Mouse (Mus musculus) B cell, adult 2 months (primary cell): ENCODE measurements around the gene Gdap2.
A peak's percentile ranks its signal among the peaks of the same experiment; 100 is the strongest.

Experiments
- DNase-seq, 2 experiments: peaks; one replicate each; pipeline ENCODE4 v3.0.0; 2022

The Gdap2 gene

DNA sequence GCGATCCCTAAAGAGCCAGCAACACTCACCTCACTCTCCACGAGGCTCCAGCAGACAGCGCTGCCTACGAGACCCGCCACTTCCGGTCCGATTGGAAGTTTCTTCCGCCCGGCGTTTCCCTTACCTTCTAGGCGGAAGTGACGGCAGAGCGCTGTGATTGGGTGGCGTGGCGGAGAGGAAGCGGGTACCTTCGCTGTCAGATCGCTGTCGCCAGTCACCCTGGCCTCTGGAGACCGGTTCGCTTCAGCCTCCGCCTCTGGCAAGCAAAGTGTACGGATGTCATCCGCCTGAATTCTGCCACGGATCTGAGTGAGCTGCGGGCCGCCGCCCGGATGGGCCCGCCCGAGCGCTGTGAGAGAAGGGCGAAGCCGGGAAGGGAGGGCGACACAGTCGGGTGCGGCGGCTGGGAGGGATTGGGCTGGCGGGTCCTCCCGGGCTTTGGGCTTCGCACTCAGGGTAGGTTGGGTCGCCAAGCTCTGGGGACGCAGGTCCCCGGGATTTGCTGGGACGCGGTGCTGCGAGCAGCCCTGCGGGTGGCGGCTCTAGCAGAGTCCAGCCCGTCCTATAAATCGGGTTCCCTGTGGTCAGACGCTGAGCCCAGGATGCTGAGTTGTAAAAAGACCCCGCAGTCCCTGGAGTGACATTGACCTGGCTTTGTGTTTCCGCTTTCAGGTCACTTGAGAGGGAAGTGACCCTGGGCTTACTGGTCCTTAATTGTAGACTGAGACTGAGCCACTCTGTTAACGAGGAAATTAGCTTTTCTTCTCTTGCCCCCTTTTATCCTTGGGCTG is at the start of gene Gdap2, which contains the start of gene Wdr3:
TSS of gene Gdap2 (plus strand) at position 67 of the 791 bp plus-strand sequence.
TSS of gene Wdr3 (minus strand) at position 93 of the 791 bp plus-strand sequence.
- DNase-seq: peak; percentile 93 to 94

DNA sequence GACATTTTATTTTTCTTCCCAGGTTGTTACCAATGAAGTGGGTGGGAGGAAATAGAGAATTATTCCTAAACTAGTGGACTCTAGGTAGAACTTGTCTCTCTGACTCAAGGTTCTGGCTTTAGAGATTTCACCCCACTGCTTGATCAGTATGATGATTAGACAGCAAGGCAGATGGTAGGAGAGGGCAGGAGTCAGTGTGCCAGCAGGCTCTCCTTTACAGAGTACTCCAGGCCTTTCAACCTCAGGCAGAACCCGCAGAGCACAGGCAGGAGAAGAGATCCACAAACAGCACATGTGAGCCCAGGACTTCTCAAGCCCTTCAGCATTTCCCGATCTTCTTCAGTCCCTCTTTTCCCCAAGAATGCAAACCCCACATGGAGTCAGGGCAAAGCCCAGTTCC is 43.5 kb upstream of the Gdap2 start:
- DNase-seq: no peak

DNA sequence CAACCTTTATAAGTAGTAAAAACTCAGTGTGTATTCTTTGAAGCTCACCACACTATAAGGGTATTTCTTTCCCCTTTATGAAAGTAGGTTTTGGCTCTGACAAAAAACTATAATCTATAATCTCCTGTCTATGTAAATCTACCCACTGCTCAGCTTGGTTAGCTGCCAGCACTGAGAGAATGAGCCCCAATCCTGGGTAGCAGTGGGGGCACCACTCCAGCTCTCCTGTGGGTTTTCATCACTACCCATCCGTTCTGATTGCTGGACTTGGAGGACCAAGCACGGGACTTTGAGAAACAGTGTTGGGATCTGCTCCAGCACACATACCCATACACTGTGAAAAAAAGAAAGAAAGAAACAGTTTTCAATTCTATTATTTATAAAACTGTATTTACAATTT is 40.2 kb upstream of the Gdap2 start:
- no peak for DNase-seq

DNA sequence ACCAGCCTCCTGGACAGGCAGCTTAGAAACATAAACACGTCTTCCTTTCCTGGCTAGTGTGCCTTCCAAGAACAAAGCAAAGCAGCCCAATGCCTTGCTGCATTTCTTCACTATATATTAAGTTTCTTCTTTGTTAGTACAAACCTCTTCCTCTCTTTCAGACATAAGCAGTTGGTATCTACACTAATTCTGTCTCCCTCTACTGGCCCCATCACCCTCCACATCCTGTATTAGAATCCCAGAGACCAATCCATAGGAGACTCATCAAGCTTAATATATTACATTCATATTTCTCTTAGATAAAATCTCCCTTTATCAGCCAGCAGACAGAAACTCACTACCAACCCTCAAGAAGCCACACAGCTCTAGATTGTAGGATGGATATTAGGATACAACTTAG is 39.7 kb upstream of the Gdap2 start:
- DNase-seq: no peak

DNA sequence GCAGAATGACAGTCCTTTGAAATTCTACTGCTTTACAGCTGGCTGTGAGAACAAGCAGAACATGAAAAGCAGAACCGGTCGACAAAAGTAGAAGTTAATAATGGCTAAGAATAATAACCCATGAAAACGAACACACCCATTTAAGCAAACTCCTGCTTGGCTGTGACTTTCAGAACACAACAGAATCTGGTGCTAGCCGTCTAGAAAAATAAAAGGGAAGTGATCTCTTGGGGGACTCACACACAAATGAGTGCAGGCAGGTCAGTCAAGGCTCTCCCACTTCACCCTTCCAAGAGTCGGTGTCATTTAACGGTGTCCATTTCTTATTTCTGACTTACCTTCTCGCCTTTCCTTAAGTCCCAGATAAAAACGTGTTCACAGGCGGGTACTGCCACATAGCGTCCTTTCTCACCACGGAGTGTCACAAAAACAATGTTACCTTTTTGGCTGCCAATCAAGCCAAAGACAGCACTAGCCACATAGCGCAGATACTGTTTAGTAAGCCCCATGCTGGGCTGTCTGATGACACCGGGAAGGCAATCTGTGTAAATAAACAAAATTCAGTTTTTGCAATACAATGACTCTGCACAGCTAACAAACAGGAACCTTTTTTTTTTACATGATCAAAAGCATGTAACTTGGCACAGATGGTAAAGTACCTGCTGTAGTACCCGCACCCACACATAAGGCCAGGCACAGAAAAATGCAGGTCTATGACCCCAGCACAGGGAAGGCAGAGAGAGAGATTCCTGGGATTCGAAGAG is 1.3 kb upstream of the Gdap2 start:
- DNase-seq: peak in 1 of 2 experiments; percentile 3

DNA sequence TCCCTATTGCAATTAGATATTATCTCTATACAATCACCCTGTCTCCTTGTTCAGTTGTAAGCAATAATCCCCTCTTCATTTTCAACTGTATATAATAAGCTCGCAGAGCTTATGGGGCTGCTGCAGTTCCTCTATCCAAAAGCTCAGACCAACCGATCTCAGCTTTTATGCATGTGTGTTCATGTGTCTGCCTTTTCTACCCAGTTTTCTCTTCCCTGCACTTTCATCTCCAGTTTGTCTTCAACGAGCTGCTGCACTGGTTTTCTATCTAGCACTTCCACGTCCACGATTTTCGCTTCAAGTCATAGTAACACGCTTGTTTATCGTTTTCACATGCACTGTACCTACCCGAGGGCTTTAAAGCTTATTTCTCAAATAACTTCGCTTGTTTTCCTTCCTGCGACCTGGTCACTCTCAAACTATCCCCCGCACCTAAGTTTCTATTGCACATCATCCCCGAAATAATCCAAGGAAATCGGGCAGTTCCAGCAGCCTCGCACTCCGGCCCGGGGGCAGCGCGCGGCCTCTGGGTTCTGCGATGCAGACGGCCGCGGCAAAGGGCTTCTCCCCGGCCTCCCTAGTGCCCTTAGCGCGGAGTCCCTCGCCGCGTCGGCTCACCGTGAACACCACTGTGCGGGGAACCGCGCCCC is 391 bp upstream of the Gdap2 start:
- no peak for DNase-seq

DNA sequence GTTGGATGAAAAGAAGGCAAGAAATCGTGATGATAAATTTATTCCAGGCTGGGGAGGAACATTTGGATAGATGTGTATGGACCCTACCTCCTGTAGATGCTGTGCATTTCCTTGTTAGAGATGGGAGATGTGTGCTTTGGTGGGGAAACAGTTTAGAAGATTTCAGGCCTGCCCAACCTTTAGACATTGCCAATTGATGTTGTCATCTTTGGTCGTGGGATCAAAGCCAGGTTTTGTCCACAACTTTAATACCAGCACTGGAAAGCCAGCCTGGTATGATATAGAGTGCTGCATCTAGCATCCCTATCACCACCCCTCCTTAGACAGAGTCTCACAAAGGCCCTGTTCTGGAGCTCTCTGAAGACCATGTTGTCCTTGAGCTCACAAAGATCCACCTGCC is 1.4 kb downstream of the Gdap2 start:
- DNase-seq: no peak

DNA sequence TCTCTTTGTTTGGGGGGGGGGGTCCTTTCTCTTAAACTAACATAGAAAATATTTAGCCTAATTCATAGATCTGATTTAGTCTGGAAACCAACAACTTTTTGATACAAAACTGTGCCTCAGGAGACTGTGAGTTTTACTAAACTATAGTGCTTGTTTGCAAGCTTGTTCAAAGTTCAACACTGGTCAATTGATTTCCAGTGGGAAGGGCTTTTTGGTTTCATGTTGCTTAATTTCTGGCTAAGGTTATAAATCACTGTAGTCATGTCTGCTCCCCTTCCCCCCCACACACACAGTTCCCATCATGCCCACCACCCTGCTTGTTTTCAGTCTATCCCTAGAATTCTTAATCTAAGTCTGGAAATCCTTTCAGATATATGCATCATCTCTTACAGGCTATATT is 2.8 kb downstream of the Gdap2 start:
- DNase-seq: no peak

DNA sequence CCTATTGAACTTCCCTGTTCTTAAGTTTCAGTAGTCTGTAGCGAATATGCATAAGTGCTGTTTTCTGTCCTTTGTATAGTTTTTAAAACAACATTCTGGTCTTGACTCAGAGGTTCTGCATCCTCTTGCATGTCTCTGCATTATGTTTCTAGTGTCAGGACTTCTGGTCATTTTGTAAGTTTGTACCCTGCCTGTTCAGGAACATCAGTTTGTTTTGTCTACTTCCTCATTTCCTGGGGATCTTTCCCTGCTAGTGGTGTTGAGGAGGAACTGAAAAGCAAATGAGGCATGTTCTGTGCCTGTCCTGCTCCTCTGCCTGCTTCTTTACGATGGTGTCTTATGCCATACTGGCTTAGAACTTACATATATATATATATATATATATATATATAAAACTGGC is 13.8 kb downstream of the Gdap2 start:
- peak in 1 of 2 experiments; percentile 6 for DNase-seq

DNA sequence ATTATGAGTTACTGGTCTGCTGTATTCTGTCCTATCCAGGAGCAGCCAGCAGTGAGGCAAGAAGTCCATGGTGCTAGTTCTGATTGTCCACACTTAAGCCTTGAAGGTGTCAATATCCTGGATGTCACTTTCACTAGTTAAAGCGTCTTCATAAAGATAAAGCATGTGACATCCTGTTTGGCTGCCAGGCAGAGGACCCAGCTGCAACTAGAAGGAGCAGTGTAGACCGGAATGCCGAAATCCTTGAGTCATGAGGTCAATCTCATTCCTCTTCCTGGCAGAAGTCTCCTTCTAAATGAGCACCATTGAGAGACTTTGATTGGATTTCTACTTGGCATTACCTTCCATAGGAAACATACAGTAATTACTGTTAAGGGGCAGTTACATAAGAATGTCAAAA is 18.3 kb downstream of the Gdap2 start:
- DNase-seq: no peak

DNA sequence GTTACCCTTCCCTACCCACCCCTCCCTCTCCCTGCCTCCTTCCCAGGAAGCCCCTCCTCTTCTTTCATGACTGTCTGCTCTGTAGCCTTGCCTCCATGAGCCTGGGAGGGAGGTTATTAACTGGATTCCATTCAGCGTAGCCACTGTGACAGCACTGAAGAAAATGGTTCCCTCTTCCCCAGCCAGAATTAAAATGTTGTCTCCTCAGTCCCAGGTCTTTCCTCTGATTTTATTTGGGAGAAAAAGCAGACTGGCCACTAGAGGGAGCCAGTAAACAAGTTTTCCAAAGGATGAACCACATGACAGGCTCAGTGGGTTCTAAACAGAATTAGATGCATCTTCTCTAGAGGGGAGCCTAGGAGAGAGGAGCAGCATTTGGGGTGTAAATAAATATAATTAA is 27.3 kb downstream of the Gdap2 start:
- peak; percentile 24 to 45 for DNase-seq

DNA sequence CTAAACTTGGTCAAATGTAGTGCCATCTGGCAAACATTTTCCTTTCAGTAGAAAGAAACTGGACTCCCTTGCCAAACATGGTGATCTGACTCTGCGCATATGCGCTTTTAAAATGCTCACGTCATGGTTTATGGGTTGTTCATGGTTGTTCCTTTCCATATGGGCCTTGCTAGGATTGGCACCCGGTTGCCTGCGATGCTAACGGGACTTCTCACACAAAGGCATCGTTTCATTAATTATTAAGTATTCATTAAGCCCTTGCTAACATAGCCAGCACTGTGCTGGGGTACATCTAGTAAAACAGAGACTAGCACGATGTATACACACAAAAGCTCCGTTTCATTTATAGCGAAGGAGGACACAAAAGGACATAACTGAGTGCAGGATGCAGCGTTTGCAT is 27.7 kb downstream of the Gdap2 start:
- no peak for DNase-seq

DNA sequence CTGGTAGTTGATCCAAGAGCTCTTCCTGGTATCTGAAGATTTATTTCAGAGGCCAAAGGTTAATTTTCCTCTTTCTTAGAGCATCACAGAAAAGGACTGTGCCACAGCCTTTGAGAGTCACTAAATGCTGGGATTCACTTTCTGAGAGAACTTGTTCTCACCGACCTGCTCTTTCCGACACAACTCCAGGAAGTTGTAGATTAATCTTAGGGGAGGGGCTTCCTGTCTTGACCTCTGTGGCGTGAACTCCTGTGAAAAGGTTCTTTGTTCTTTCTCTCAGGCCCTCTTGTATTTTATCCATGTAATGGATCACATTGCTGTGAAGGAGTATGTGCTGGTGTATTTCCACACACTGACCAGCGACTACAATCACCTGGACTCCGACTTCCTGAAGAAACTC is 32.0 kb downstream of the Gdap2 start:
- no peak for DNase-seq

DNA sequence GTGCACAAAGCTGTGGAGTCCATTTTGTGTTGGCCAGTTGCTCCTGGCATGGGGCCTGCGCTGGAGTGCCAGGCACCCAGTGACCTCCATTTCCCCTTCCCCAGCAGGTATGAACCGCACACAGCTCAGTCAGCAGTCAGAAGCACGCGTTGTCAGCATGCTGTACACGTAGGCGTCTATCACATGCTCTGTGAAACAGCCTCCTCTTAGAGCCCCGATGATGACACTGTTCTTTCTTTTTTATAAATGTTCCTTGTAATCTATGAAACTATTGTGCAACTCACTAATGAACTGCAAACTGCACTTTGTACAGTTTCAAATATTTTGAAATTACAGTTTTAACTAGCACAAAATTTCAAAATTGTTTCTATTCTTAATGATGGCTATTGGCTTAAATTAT is 39.4 kb downstream of the Gdap2 start:
- DNase-seq: no peak

DNA sequence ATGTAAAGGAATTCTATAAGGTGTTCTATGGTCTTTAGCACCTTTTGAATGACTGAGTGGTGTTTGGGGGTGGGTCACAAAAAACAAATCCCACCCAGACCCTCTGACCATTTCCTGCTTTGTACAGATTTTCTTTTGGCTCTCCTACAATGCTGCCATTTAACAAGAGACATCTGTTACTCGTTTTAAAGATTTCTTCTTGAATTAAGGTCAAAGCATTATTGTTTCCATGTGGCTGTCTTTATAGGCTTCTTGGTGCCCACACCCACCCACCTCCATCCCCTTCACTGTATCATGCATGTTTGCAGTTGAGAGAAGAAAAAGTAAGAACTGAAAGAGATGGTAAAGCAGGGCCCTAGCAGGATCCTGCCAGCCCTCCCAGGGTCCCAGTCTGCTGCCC is 44.8 kb downstream of the Gdap2 start:
- DNase-seq: no peak

DNA sequence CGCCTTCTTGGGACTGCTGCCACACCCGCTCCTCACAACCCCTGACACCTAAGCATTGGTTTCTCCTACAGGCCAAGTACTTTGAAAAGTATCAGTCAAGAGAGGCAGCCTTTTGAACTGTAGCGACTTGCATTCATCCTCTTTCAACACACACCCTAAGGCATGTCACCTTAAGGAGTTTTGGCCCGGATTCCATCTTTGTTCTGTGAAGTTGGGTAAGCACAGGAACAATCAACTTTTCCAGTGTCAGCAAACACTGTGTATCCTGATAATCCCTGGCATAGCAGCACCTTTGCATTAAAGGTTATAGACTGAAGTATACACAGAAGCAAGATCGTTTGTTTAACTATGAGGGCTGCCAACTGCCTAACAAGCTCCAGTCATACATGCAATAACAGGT is 53.3 kb downstream of the Gdap2 start:
- DNase-seq: no peak

DNA sequence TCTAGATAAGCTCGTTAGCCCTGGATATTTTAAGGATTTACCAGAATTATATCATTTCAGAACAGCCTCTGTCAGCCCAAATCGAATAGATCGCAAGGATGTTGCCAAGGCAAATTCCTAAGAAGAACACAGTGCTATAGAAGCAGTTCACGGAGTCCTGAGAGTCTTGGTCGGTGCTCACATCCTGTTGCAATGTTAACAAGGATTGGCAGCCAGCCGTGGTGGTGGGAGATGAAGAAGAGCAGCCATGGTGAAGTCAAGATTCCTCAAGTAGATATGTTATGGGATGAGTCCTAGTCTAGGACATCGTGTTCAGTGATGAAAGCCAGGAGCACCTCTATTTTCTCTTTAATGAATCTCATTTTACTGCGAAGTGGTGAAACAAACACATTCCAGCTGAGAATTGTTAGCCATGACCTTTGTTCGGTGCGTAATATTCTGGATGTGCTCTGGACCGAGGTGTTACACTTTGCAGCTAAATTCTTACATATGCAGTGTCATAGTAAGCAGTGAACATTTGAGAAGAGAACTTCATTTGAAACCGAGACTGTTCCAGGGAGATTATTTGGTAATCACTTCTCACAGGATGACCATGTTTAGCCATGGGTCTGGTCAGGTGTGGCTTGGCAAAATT is 63.3 kb downstream of the Gdap2 start:
- DNase-seq: no peak

DNA sequence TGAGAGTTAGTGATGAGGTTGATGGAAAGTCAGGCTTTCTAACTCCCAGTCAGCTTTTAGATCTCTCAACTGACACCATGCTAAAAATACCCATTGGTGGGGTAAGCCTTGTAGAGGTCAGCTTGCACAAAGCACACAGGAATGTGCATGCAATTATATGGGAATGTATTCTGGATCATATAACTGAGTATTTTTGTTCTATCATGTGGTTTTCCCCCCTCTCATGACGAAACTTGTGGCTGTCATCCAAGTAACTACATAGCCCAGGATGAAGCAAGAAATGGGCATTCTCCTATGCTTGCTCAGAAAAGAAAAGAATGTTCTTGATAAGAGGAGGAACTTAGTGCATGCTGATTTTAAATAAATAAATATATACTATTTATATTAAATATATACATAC is 65.3 kb downstream of the Gdap2 start:
- DNase-seq: no peak

DNA sequence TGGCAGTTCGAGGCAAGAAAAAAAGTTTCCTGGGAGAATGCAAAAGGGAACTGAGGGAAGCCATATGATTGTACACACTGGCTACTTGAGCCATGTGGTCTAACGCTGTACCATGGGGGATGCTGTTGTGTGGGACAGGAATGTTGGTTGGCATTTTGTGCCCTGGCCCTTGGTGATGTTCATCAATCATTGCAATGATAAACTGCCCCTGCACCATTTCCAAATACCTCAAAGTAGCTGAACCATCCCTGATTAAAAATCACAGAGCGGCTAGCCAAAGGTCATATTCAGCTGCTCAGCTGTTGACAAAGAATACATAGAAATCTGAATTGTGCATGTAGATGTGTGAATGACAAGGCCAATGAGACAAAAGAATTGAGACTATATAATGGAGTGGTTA is 66.8 kb downstream of the Gdap2 start:
- no peak for DNase-seq

DNA sequence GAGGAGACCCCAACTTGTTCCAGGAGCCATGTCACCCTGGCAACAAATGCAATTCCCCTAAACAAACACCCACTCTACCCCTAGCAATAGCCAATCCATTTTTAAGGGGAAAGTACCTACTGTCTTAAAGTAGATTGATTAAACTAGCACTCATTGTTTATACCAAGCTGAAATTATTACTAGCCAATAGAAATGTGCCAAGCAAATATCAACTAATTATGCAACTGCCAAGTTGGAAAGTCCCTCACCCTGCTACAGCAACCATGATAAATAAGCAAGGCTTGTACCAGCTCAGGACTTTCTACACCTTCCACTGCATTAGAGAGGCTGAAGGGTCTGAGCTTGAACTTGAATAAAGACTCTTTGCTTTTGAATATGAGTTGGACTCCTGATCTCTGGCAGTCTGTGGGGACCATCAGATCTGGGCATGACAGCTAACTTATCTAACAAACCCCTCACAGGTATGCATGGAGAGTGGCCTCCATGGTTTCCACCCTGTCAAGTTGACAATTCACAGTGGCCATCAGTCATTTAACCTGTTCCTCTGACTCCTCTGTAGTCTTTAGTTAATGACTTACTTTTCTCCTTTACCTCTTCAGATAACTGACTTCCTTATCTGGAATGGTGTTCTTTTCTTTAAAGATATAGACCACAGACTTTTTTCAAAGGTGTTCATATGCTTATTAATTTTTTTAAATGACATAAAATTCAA is 74.7 kb downstream of the Gdap2 start:
- DNase-seq: no peak

DNA sequence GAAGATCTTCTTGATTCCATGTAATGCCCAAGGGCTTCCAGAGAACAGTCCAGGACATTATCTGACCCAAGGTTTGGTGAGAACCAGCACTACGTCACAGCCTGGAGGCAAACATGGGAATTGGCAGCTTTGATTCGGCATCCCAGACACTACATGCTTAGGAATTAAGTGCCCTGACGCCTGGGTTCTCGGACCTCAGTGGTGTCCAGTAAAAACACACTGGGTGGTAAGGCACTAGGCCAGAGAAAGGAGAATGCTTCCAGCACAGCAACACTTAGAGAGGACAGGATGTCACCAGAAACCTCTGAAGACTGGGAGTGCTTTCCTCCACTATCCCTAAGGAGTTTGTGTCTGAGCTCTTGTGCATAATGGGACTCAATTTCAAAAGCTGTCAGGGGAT is 80.0 kb downstream of the Gdap2 start:
- no peak for DNase-seq

DNA sequence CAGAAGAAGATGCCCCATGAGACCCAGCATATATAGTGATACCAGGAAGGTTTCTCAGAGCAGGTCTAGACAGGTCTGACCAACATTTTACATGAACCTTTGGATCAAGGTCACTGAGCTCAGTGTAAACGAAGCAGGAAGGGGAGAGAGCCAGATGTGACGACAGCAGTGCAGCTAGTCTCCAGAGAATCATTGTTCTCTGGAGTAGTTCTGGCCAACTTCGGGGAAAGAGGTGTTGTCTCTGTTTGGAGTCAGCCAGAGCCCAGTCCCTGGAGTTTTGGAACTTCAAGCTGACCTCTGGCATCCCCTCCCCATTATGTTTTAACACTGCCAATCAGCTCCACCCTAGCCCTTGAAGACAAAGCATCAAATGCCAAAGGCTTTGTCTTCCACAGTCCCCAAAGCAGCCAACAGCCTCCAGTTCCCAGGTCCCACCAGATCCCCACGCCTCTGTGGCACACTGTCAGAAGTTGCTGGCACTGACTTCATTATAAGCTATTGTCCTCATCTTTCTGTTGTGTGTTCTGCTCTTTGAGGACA is 84.2 kb downstream of the Gdap2 start:
- DNase-seq: no peak
